Mouse (Mus musculus): ENCODE data around the gene Il23a.
"Not testable (repeated sequence)": the region's sequence is repeated elsewhere in the genome, so short reads cannot be mapped to it uniquely, and the experiment has no call there.

Gene Il23a

GRCm38 (mm10) chr10:128280943-128281342, 17.6 kb downstream of the Il23a start:
- H3K4me3 ChIP-seq (replicated peaks; ENCODE audit: low read length): no peak overlapping the region
- H3K36me3 ChIP-seq (ENCODE audit: insufficient read depth, low read length): peaks cover 85% of the 10 kb centered on the region
- H3K4me1 ChIP-seq (replicated peaks; ENCODE audit: low read depth, low read length): peaks cover 60% of the 10 kb centered on the region
- TF ChIP-seq NANOG (IDR thresholded peaks at IDR 0.05; ENCODE audit: borderline replicate concordance, low read length) (no peak), POU5F1 (IDR thresholded peaks at IDR 0.05; ENCODE audit: borderline replicate concordance, low read length) (no peak), CTCF (conservative IDR thresholded peaks at IDR 0.05; ENCODE audit: low read length) (no peak)
- no peaks in the 10 kb centered on the region for H3K27me3 ChIP-seq (ENCODE audit: insufficient read depth, low read length)
- H3K9me3 ChIP-seq (ENCODE audit: low read length): no peaks in the 10 kb centered on the region

GRCm38 (mm10) chr10:128278158-128278557, 20.4 kb downstream of the Il23a start:
- Histone ChIP-seq H3K27me3 (ENCODE audit: insufficient read depth, low read length) (no peaks in the 10 kb centered on the region), H3K9me3 (ENCODE audit: low read length) (no peaks in the 10 kb centered on the region), H3K4me1 (replicated peaks; ENCODE audit: low read depth, low read length) (peaks cover 38% of the 10 kb centered on the region), H3K4me3 (replicated peaks; ENCODE audit: low read length) (no peak overlapping the region), H3K36me3 (ENCODE audit: insufficient read depth, low read length) (peaks cover 72% of the 10 kb centered on the region)
- TF ChIP-seq NANOG (IDR thresholded peaks at IDR 0.05; ENCODE audit: borderline replicate concordance, low read length) (no peak), CTCF (conservative IDR thresholded peaks at IDR 0.05; ENCODE audit: low read length) (no peak)

GRCm38 (mm10) chr10:128275374-128275773, 23.2 kb downstream of the Il23a start:
- H3K36me3 ChIP-seq (ENCODE audit: insufficient read depth, low read length): peaks cover 47% of the 10 kb centered on the region
- H3K4me1 ChIP-seq (replicated peaks; ENCODE audit: low read depth, low read length): peaks cover 25% of the 10 kb centered on the region
- H3K27me3 ChIP-seq (ENCODE audit: insufficient read depth, low read length); H3K9me3 ChIP-seq (ENCODE audit: low read length); H3K4me3 ChIP-seq (replicated peaks; ENCODE audit: low read length): not testable (repeated sequence)

GRCm38 (mm10) chr10:128272819-128273439, 25.6 kb downstream of the Il23a start:
- not testable (repeated sequence) for H3K4me3 ChIP-seq (replicated peaks; ENCODE audit: low read length); H3K27me3 ChIP-seq (ENCODE audit: insufficient read depth, low read length); H3K9me3 ChIP-seq (ENCODE audit: low read length)
- Histone ChIP-seq H3K4me1 (replicated peaks; ENCODE audit: low read depth, low read length) (peaks cover 47% of the 10 kb centered on the region), H3K36me3 (ENCODE audit: insufficient read depth, low read length) (peaks cover 30% of the 10 kb centered on the region)

- Histone ChIP-seq H3K4me3 (replicated peaks; ENCODE audit: low read length) (peak overlapping the region; percentile 95; the same call in 1 of the 2 replicates), H3K27me3 (ENCODE audit: insufficient read depth, low read length) (no peaks in the 10 kb centered on the region), H3K36me3 (ENCODE audit: insufficient read depth, low read length) (peaks cover 20% of the 10 kb centered on the region), H3K9me3 (ENCODE audit: low read length) (no peaks in the 10 kb centered on the region), H3K4me1 (replicated peaks; ENCODE audit: low read depth, low read length) (peaks cover 44% of the 10 kb centered on the region)
- no peak for TF ChIP-seq POU5F1 (IDR thresholded peaks at IDR 0.05; ENCODE audit: borderline replicate concordance, low read length)
- peak; percentile 21 for TF ChIP-seq CTCF (conservative IDR thresholded peaks at IDR 0.05; ENCODE audit: low read length)
These were observed 26.7 kb downstream of the Il23a start for GRCm38 (mm10) chr10:128271883-128272282.

GRCm38 (mm10) chr10:128270866-128271265, 27.7 kb downstream of the Il23a start:
- Histone ChIP-seq H3K36me3 (ENCODE audit: insufficient read depth, low read length) (peaks cover 13% of the 10 kb centered on the region), H3K27me3 (ENCODE audit: insufficient read depth, low read length) (no peaks in the 10 kb centered on the region), H3K4me3 (replicated peaks; ENCODE audit: low read length) (peak overlapping the region; percentile 95), H3K9me3 (ENCODE audit: low read length) (no peaks in the 10 kb centered on the region), H3K4me1 (replicated peaks; ENCODE audit: low read depth, low read length) (peaks cover 50% of the 10 kb centered on the region)
- TF ChIP-seq CTCF (conservative IDR thresholded peaks at IDR 0.05; ENCODE audit: low read length) (no peak), NANOG (IDR thresholded peaks at IDR 0.05; ENCODE audit: borderline replicate concordance, low read length) (no peak), POU5F1 (IDR thresholded peaks at IDR 0.05; ENCODE audit: borderline replicate concordance, low read length) (no peak)

- Histone ChIP-seq H3K9me3 (ENCODE audit: low read length) (no peaks in the 10 kb centered on the region), H3K4me1 (replicated peaks; ENCODE audit: low read depth, low read length) (peaks cover 51% of the 10 kb centered on the region), H3K4me3 (replicated peaks; ENCODE audit: low read length) (peak within 1 kb of the TSS; percentile 95), H3K27me3 (ENCODE audit: insufficient read depth, low read length) (no peaks in the 10 kb centered on the region), H3K36me3 (ENCODE audit: insufficient read depth, low read length) (peaks cover 13% of the 10 kb centered on the region)
- TF ChIP-seq CTCF (conservative IDR thresholded peaks at IDR 0.05; ENCODE audit: low read length) (no peak), NANOG (IDR thresholded peaks at IDR 0.05; ENCODE audit: borderline replicate concordance, low read length) (no peak), POU5F1 (IDR thresholded peaks at IDR 0.05; ENCODE audit: borderline replicate concordance, low read length) (no peak)
These were observed 28.2 kb downstream of the Il23a start, which contains the start of gene Stat2 for GRCm38 (mm10) chr10:128270287-128270841. TSS of gene Stat2 (plus strand) at chr10:128270559.

GRCm38 (mm10) chr10:128269206-128269910, 29.2 kb downstream of the Il23a start:
- H3K27me3 ChIP-seq (ENCODE audit: insufficient read depth, low read length): no peaks in the 10 kb centered on the region
- H3K4me1 ChIP-seq (replicated peaks; ENCODE audit: low read depth, low read length): peaks cover 46% of the 10 kb centered on the region
- no peaks in the 10 kb centered on the region for H3K9me3 ChIP-seq (ENCODE audit: low read length)
- no peak for TF ChIP-seq NANOG (IDR thresholded peaks at IDR 0.05; ENCODE audit: borderline replicate concordance, low read length)
- TF ChIP-seq POU5F1 (IDR thresholded peaks at IDR 0.05; ENCODE audit: borderline replicate concordance, low read length): no peak
- TF ChIP-seq CTCF (conservative IDR thresholded peaks at IDR 0.05; ENCODE audit: low read length): no peak
- peak overlapping the region; percentile 95 for H3K4me3 ChIP-seq (replicated peaks; ENCODE audit: low read length)
- peaks cover 6% of the 10 kb centered on the region; the same call in 1 of the 2 replicates for H3K36me3 ChIP-seq (ENCODE audit: insufficient read depth, low read length)

- peak; percentile 64 for TF ChIP-seq NANOG (IDR thresholded peaks at IDR 0.05; ENCODE audit: borderline replicate concordance, low read length)
- no peak for TF ChIP-seq POU5F1 (IDR thresholded peaks at IDR 0.05; ENCODE audit: borderline replicate concordance, low read length)
- H3K4me1 ChIP-seq (replicated peaks; ENCODE audit: low read depth, low read length): peaks cover 50% of the 10 kb centered on the region
- peak within 1 kb of the TSS; percentile 95 for H3K4me3 ChIP-seq (replicated peaks; ENCODE audit: low read length)
- no peaks in the 10 kb centered on the region for H3K27me3 ChIP-seq (ENCODE audit: insufficient read depth, low read length)
- no peaks in the 10 kb centered on the region for H3K9me3 ChIP-seq (ENCODE audit: low read length)
- 0 out of 2 replicates have a peak, but pooled peaks cover under 1% of the 10 kb centered on the region for H3K36me3 ChIP-seq (ENCODE audit: insufficient read depth, low read length)
These were observed 30.2 kb downstream of the Il23a start, which contains the start of gene Apof for GRCm38 (mm10) chr10:128268371-128268770. TSS of gene Apof (plus strand) at chr10:128268671.

Measured in E14TG2a.4 (cell line).